Mouse (Mus musculus) small intestine, adult 2 months (tissue): Measurements from ENCODE around the gene Kdm4b.

Source experiments
- CTCF ChIP-seq: fragments of 200-500 bp; IDR thresholded peaks from 2 replicates; pipeline ENCODE4 v1.5.1; 2012; ENCODE audit warnings: low read depth, mild to moderate bottlenecking, control low read depth, inconsistent platforms, low read length, moderate library complexity, mixed read lengths; ENCODE audit not compliant: insufficient replicate concordance, insufficient read length; ENCODE audit errors: extremely low read depth
- POLR2A ChIP-seq: fragments of 200-500 bp; IDR thresholded peaks from 2 replicates; pipeline ENCODE4 v1.6.1; 2012; ENCODE audit warnings: low read depth, mild to moderate bottlenecking, control low read depth, inconsistent platforms, low read length, moderate library complexity

GRCm38 (mm10) chr17:56427857-56428256, 102.0 kb downstream of the Kdm4b start:
- no peak for TF ChIP-seq CTCF
- TF ChIP-seq POLR2A: no peak
